26 mouse cellular contexts compared by ENCODE assay signal in the genomic region with DNA sequence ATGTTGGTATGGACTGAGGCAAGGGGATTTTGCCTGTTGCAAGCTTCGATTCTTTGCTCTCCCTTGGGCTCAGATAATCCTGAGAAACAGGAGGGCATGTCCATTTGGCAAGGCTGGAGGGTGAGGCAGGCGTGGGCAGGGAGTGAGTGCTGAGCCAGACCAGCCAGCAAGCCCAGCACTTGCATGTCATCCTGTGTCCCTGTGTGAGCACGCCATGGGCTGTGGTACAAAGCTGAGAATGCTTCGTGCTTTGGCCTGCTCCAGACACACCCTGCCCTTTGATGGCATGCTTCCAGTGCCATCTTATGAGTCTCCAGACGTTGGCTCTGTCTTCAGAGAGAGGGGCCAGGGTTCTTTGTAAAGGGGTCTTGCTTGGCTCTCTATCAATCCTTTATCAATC.
"Had no signal": no experiment of that assay in that cellular context is flagged by ENCODE, and none has a peak within 500 bp of the region (broad histone marks: within the 10 kb centered on the region; RNA-seq: fewer than 3 reads in every experiment).

No protein-coding gene starts in this region.

- ATAC-seq: hindbrain, embryonic 16.5 days; inflammation-experienced regulatory T-cells, adult 6 months; intestine, embryonic 15.5 days; intestine, postnatal 0 days; liver, embryonic 12.5 days had no signal

- H3K4me1 ChIP-seq: heart, embryonic 10.5 days; intestine, embryonic 15.5 days; limb, embryonic 13.5 days; limb, embryonic 15.5 days; liver, embryonic 12.5 days had no signal

- H3K27me3 ChIP-seq: heart, embryonic 12.5 days; intestine, embryonic 15.5 days; limb, embryonic 13.5 days; limb, embryonic 15.5 days; liver, embryonic 12.5 days had no signal

- H3K27ac ChIP-seq: heart, adult 2 months; heart, embryonic 10.5 days; hindbrain, embryonic 10.5 days; hindbrain, embryonic 12.5 days; hindbrain, embryonic 14.5 days; intestine, embryonic 15.5 days; layer of hippocampus, adult 2 months; left cerebral cortex, adult 2 months; limb, embryonic 13.5 days; limb, embryonic 15.5 days; liver, embryonic 12.5 days; liver, embryonic 14.5 days had no signal

- H3K9ac ChIP-seq: heart, embryonic 12.5 days; hindbrain, embryonic 12.5 days; hindbrain, embryonic 14.5 days; intestine, embryonic 15.5 days; limb, embryonic 13.5 days; limb, embryonic 15.5 days; liver, embryonic 12.5 days; liver, embryonic 14.5 days had no signal

- H3K9me3 ChIP-seq: heart, embryonic 10.5 days; heart, embryonic 12.5 days; hindbrain, embryonic 10.5 days; hindbrain, embryonic 12.5 days; intestine, embryonic 15.5 days; limb, embryonic 15.5 days; liver, embryonic 12.5 days had no signal

- H3K4me2 ChIP-seq: heart, embryonic 12.5 days; hindbrain, embryonic 12.5 days; hindbrain, embryonic 14.5 days; intestine, embryonic 15.5 days; limb, embryonic 13.5 days; limb, embryonic 15.5 days; liver, embryonic 12.5 days had no signal

- DNase-seq: gastrocnemius, postnatal 14 days; gastrocnemius, postnatal 36 days; heart, adult 2 months; heart, postnatal 10 days; heart, postnatal 4 days; kidney, adult 18-20 months; kidney, adult 8-10 months; kidney, postnatal 10 days; kidney, postnatal 25 days; kidney, postnatal 4 days; left cerebral cortex, postnatal 4 days had no signal

- H3K4me3 ChIP-seq: heart, adult 2 months; heart, embryonic 10.5 days; heart, embryonic 12.5 days; hindbrain, embryonic 10.5 days; hindbrain, embryonic 12.5 days; intestine, embryonic 15.5 days; layer of hippocampus, adult 2 months; left cerebral cortex, adult 2 months; limb, embryonic 13.5 days; limb, embryonic 15.5 days; liver, embryonic 12.5 days had no signal

- H3K36me3 ChIP-seq: heart, embryonic 10.5 days; heart, embryonic 12.5 days; hindbrain, embryonic 10.5 days; hindbrain, embryonic 12.5 days; intestine, embryonic 15.5 days; limb, embryonic 13.5 days; limb, embryonic 15.5 days; liver, embryonic 12.5 days had no signal
